Mouse (Mus musculus): Measurements from ENCODE around the gene Clec4g.

GRCm38 (mm10) chr8:3685422-3685821 lies 35.0 kb downstream of the Clec4g start:
- TF ChIP-seq GATA1 (IDR thresholded peaks at IDR 0.05; ENCODE audit: borderline replicate concordance, low read length) (no peak), FLI1 (IDR thresholded peaks at IDR 0.05; ENCODE audit: low read length) (no peak)

Data from megakaryocyte, embryonic 14.5 days (primary cell).